Mouse (Mus musculus) spleen, adult 2 months (tissue): ENCODE measurements at regions not wholly inside any gene's neighbourhood (a gene's known extent, or its start where the extent isn't known, plus 50 kb on each side); places are given as distances from the start of the nearest gene placed in this dataset.
A peak's percentile ranks its signal among the peaks of the same experiment; 100 is the strongest.

Source experiments
- DNase-seq, 2 experiments: peaks; one replicate each; pipeline versions ENCODE4 v3.0.0 to v3.0.0-alpha.2; 2012 to 2021; ENCODE audit warnings: low spot score in 2 of 2, low read depth in 1 of 2
- H3K27ac ChIP-seq: fragments of 200-500 bp; 2 replicates; pipeline ENCODE4 v1.5.1; 2012; ENCODE audit warnings: low read length, inconsistent platforms; ENCODE audit not compliant: insufficient read depth
- H3K27me3 ChIP-seq: fragments of 200-500 bp; 2 replicates; pipeline ENCODE4 v1.6.1; 2012; ENCODE audit warnings: mild to moderate bottlenecking, moderate library complexity, low read length, inconsistent platforms; ENCODE audit not compliant: control insufficient read depth, insufficient read depth
- H3K36me3 ChIP-seq: fragments of 200-500 bp; 2 replicates; pipeline ENCODE4 v1.6.1; 2012; ENCODE audit warnings: mild to moderate bottlenecking, low read length, inconsistent platforms; ENCODE audit not compliant: control insufficient read depth, insufficient read depth
- H3K4me1 ChIP-seq: fragments of 200-500 bp; 2 replicates; pipeline ENCODE4 v1.6.1; 2011; ENCODE audit warnings: inconsistent platforms; ENCODE audit not compliant: control insufficient read depth, insufficient read depth, insufficient read length
- H3K4me3 ChIP-seq: fragments of 200-500 bp; 2 replicates; pipeline ENCODE4 v1.5.1; 2011; ENCODE audit warnings: mild to moderate bottlenecking, inconsistent platforms; ENCODE audit not compliant: insufficient read depth, insufficient read length; ENCODE audit errors: extremely low read depth
- CTCF ChIP-seq: fragments of 200-500 bp; IDR thresholded peaks from 2 replicates; pipeline ENCODE4 v1.5.1; 2011; ENCODE audit warnings: mild to moderate bottlenecking, inconsistent platforms; ENCODE audit not compliant: insufficient read depth, insufficient read length, insufficient replicate concordance; ENCODE audit errors: extremely low read depth
- POLR2A ChIP-seq: fragments of 200-500 bp; IDR thresholded peaks from 2 replicates; pipeline ENCODE4 v1.6.1; 2011; ENCODE audit warnings: low read depth, low read length, inconsistent platforms
- WGBS: fragments of 180-500 bp; shearing (Covaris S2); methylation state at CpG from one replicate; pipeline ENCODE4 v1.1.7; 2018; 5-methylcytosine and 5-hydroxymethylcytosine counted together

- TF ChIP-seq CTCF (no peak), POLR2A (no peak)
- Histone ChIP-seq H3K27ac (no peak overlapping the region), H3K4me3 (no peak overlapping the region), H3K27me3 (no peaks in the 10 kb centered on the region), H3K36me3 (no peaks in the 10 kb centered on the region), H3K4me1 (no peaks in the 10 kb centered on the region)
- WGBS = 86% methylated on average over 6 of the region's 6 CpGs
- no peak for DNase-seq
These were observed 509.0 kb downstream of the Adam3 start for GRCm38 (mm10) chr8:24216655-24217054.

GRCm38 (mm10) chr8:24215510-24216138 is 510.0 kb downstream of the Adam3 start:
- no peak overlapping the region for H3K27ac ChIP-seq
- 79% methylated on average over 9 of the region's 9 CpGs for WGBS
- TF ChIP-seq POLR2A = no peak
- no peak for TF ChIP-seq CTCF
- peak in 1 of 2 experiments; percentile 3 for DNase-seq
- no peaks in the 10 kb centered on the region for H3K27me3 ChIP-seq
- no peaks in the 10 kb centered on the region for H3K4me1 ChIP-seq
- no peak overlapping the region for H3K4me3 ChIP-seq
- H3K36me3 ChIP-seq = no peaks in the 10 kb centered on the region

- H3K4me1 ChIP-seq = no peaks in the 10 kb centered on the region
- H3K36me3 ChIP-seq = no peaks in the 10 kb centered on the region
- TF ChIP-seq POLR2A (no peak), CTCF (no peak)
- DNase-seq = no peak
- 76% methylated on average over 4 of the region's 4 CpGs for WGBS
- no peak overlapping the region for H3K4me3 ChIP-seq
- H3K27ac ChIP-seq = no peak overlapping the region
- no peaks in the 10 kb centered on the region for H3K27me3 ChIP-seq
These were observed 511.3 kb downstream of the Adam3 start for GRCm38 (mm10) chr8:24214315-24214714.

GRCm38 (mm10) chr8:24212216-24213200 is 513.1 kb downstream of the Adam3 start:
- no peak for DNase-seq
- Histone ChIP-seq H3K4me3 (no peak overlapping the region), H3K36me3 (no peaks in the 10 kb centered on the region), H3K27ac (no peak overlapping the region), H3K27me3 (no peaks in the 10 kb centered on the region), H3K4me1 (no peaks in the 10 kb centered on the region)
- no peak for TF ChIP-seq POLR2A
- TF ChIP-seq CTCF = no peak
- WGBS = 73% methylated on average over 3 of the region's 3 CpGs

GRCm38 (mm10) chr8:24211091-24211490 is 514.6 kb downstream of the Adam3 start:
- Histone ChIP-seq H3K36me3 (no peaks in the 10 kb centered on the region), H3K27ac (no peak overlapping the region), H3K4me3 (no peak overlapping the region), H3K4me1 (no peaks in the 10 kb centered on the region), H3K27me3 (no peaks in the 10 kb centered on the region)
- DNase-seq = no peak
- no peak for TF ChIP-seq POLR2A
- TF ChIP-seq CTCF = no peak
- WGBS = 71% methylated on average over 1 of the region's 1 CpGs
